Mouse (Mus musculus) hindbrain, postnatal 0 days (tissue): ENCODE measurements around the gene Olfr645. TPM values are rescaled to one million over a fixed set of nuclear protein-coding genes. Genes with fewer than 3 reads are reported as not detected.

Experiments used
- ATAC-seq: fragments of 200-750 bp; cut with Nextera tagmentation; 2 replicates; pipeline ENCODE4 v1.8.0; 2017; ENCODE audit warnings: mild to moderate bottlenecking, moderate TSS enrichment, moderate library complexity
- DNase-seq: peaks from one replicate; pipeline ENCODE4 v3.0.0-alpha.2; 2015; ENCODE audit warnings: low spot score
- H3K27ac ChIP-seq: fragments of 300-500 bp; sonication (generic); 2 replicates; pipeline ENCODE4 v1.5.1; 2014; ENCODE audit warnings: mild to moderate bottlenecking
- H3K27me3 ChIP-seq: fragments of 300-500 bp; sonication (generic); 2 replicates; pipeline ENCODE4 v1.6.1; 2014; ENCODE audit warnings: low read length, mixed read lengths; ENCODE audit not compliant: insufficient read depth
- H3K36me3 ChIP-seq: fragments of 300-500 bp; sonication (generic); 2 replicates; pipeline ENCODE4 v1.6.1; 2014; ENCODE audit warnings: low read length, mixed read lengths; ENCODE audit not compliant: insufficient read depth
- H3K4me1 ChIP-seq: fragments of 300-500 bp; sonication (generic); 2 replicates; pipeline ENCODE4 v1.6.1; 2014; ENCODE audit warnings: antibody characterized with exemption, low read length, mixed read lengths; ENCODE audit not compliant: insufficient read depth
- H3K4me2 ChIP-seq: fragments of 300-500 bp; sonication (generic); 2 replicates; pipeline ENCODE4 v1.6.1; 2014; ENCODE audit warnings: low read depth, mild to moderate bottlenecking, low read length, moderate library complexity, mixed read lengths
- H3K4me3 ChIP-seq: fragments of 300-500 bp; sonication (generic); 2 replicates; pipeline ENCODE4 v1.5.1; 2014; ENCODE audit warnings: low read length
- H3K9ac ChIP-seq: fragments of 300-500 bp; sonication (generic); replicated peaks from 2 replicates; pipeline ENCODE4 v1.6.1; 2014; ENCODE audit warnings: mild to moderate bottlenecking, low read length, moderate library complexity, mixed read lengths
- H3K9me3 ChIP-seq: fragments of 300-500 bp; sonication (generic); 2 replicates; pipeline ENCODE4 v1.6.1; 2016; ENCODE audit warnings: low read length, mixed read lengths
- CTCF ChIP-seq: IDR thresholded peaks from 2 replicates; pipeline ENCODE4 v1.5.1; 2016; ENCODE audit warnings: antibody characterized with exemption, control low read depth, low read depth
- WGBS: fragments of 180-500 bp; shearing (Covaris S2); extraction: QIAGEN DNeasy Blood & Tissue Kit; methylation state at CpG from one replicate; pipeline ENCODE4 v1.1.7; 2014; 5-methylcytosine and 5-hydroxymethylcytosine counted together
- polyA plus RNA-seq: library from polyadenylated mRNA; unstranded; fragments of >200 nt; fragmentation: Nextera tagmentation; extraction: Ambion mirVana; gene quantifications from 2 replicates; pipeline ENCODE4 v1.2.1, GENCODE M21; 2015
- total RNA-seq: library from RNA; depleted of rRNA; stranded (reverse); fragments of >200 nt; gene quantifications from 2 replicates; pipeline ENCODE4 v1.2.3, GENCODE M21; 2014; rRNA removed

Olfr645 gene
- total and polyA plus RNA-seq, 2 experiments from 2014 or later, result not detected

DNA sequence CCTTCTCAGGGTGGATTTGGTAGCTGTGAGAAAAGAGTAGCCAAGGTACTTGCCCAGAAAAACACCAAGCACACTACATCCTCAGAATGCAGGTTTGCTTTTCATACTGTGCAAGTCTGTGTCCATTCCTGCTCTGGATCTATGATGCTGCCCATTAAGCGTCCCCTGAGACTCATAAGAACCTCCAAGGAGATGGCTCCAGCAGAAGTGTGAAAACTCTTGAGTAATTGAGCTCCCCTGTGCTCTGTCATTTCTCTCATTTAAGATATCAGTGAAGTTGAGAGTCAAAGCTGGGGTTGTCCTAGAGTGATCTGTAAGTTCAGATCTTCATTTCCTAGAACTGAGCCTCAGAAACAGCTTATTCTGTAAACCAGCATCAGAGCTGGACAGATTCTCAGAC is 32.7 kb downstream of the Olfr645 start, which contains the start of gene Olfr642:
Olfr642 (minus strand) TSS at position 101 of the 400 bp plus-strand sequence.
- H3K4me3 ChIP-seq, result no peak within 1 kb of the TSS
- H3K4me1 ChIP-seq, result no peaks in the 10 kb centered on the region
- no peak for ATAC-seq
- WGBS, result 67% methylated on average over 1 of the region's 1 CpGs
- DNase-seq, result no peak
- TF ChIP-seq CTCF, result no peak
- no peaks in the 10 kb centered on the region for H3K27me3 ChIP-seq
- no peak within 1 kb of the TSS for H3K27ac ChIP-seq
- H3K9me3 ChIP-seq, result no peaks in the 10 kb centered on the region
- no peaks in the 10 kb centered on the region for H3K36me3 ChIP-seq
- no peak within 1 kb of the TSS for H3K9ac ChIP-seq
- H3K4me2 ChIP-seq, result no peak within 1 kb of the TSS

DNA sequence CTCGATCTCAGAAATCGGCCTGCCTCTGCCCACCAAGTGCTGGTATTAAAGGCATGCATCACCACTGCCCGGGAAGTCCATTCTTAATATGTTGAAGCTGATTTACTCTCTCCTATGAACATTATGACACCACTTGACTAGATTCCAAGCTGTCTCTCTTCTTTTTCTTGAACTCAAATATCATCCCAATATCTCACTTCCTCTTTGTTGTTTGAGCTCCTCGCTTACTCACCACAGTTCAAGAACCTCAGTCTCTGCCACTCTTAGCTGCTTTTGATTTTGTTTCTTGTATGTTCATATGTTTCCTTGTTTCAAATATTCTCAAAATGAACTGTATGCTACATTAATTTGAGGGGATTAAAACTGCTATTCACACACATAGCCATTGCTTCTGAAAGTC is 34.5 kb downstream of the Olfr645 start:
- 94% methylated on average over 4 of the region's 4 CpGs for WGBS
- ATAC-seq (no peak), DNase-seq (no peak)
- Histone ChIP-seq H3K27ac (no peak overlapping the region), H3K9ac (no peak overlapping the region), H3K4me3 (no peak overlapping the region), H3K36me3 (no peaks in the 10 kb centered on the region), H3K4me2 (no peak overlapping the region), H3K4me1 (no peaks in the 10 kb centered on the region), H3K9me3 (no peaks in the 10 kb centered on the region), H3K27me3 (no peaks in the 10 kb centered on the region)
- TF ChIP-seq CTCF, result no peak

DNA sequence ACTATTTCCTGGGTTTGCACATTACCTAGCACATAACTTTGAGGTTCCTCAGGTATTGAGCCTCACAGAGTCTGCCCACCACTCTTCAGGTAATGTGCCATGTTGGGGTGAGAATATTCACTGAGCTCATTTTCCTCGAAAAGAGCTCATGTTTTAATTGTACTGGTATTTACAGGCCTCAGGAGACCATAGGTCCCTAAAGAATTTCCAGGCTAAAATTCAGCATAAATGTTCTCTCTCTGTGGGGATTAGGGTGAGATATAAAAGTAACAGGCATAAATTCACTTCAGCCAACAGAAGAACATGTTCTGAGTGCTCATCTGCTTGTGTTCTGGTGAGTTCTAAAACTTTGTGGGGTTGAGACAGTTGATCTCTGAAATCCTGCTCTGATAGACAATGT is 50.1 kb downstream of the Olfr645 start, which contains the start of gene Olfr641:
Olfr641 (plus strand) TSS at position 301 of the 400 bp plus-strand sequence.
- H3K4me2 ChIP-seq, result no peak within 1 kb of the TSS
- TF ChIP-seq CTCF, result no peak

More for the DNA sequence above, 50.1 kb downstream of the Olfr645 start, which contains the start of gene Olfr641:
- Histone ChIP-seq H3K9ac (no peak within 1 kb of the TSS), H3K36me3 (no peaks in the 10 kb centered on the region), H3K4me1 (no peaks in the 10 kb centered on the region), H3K27ac (no peak within 1 kb of the TSS), H3K27me3 (no peaks in the 10 kb centered on the region), H3K4me3 (no peak within 1 kb of the TSS), H3K9me3 (no peaks in the 10 kb centered on the region)
- WGBS, result 73% methylated on average over 1 of the region's 1 CpGs
- no peak for DNase-seq
- no peak for ATAC-seq

Other genes with a start within 250 kb of the Olfr645 start
- gene Hbb-bh2, start 244.9 kb downstream of the Olfr645 start, total RNA-seq, result not detected in 2 replicates
- gene Hbb-bh2, start 244.9 kb downstream of the Olfr645 start, polyA plus RNA-seq, result not detected in 2 replicates
- not detected in 2 replicates for gene Hbb-bh1, start 242.3 kb downstream of the Olfr645 start, total RNA-seq
- gene Hbb-bh1, start 242.3 kb downstream of the Olfr645 start, polyA plus RNA-seq, result not detected in 2 replicates
- gene Hbb-y, start 232.2 kb downstream of the Olfr645 start, total RNA-seq, result not detected in 2 replicates
- 0.30 and 1.1 TPM in 2 replicates for gene Hbb-y, start 232.2 kb downstream of the Olfr645 start, polyA plus RNA-seq
- not detected in 2 replicates for gene Olfr66, start 199.2 kb downstream of the Olfr645 start, total RNA-seq
- gene Olfr66, start 199.2 kb downstream of the Olfr645 start, polyA plus RNA-seq, result not detected in 2 replicates
- gene Olfr64, start 191.0 kb downstream of the Olfr645 start, total RNA-seq, result not detected in 2 replicates
- gene Olfr64, start 191.0 kb downstream of the Olfr645 start, polyA plus RNA-seq, result not detected in 2 replicates
- not detected in 2 replicates for gene Olfr65, start 182.0 kb downstream of the Olfr645 start, total RNA-seq
- gene Olfr65, start 182.0 kb downstream of the Olfr645 start, polyA plus RNA-seq, result not detected in 2 replicates
- not detected in 2 replicates for gene Olfr631, start 156.6 kb downstream of the Olfr645 start, total RNA-seq
- gene Olfr631, start 156.6 kb downstream of the Olfr645 start, polyA plus RNA-seq, result not detected in 2 replicates
- gene Olfr632, start 151.1 kb downstream of the Olfr645 start, total RNA-seq, result not detected in 2 replicates
- not detected in 2 replicates for gene Olfr632, start 151.1 kb downstream of the Olfr645 start, polyA plus RNA-seq
- gene Olfr633, start 141.0 kb downstream of the Olfr645 start, total RNA-seq, result not detected in 2 replicates
- gene Olfr633, start 141.0 kb downstream of the Olfr645 start, polyA plus RNA-seq, result not detected in 2 replicates
- not detected in 2 replicates for gene Olfr635, start 114.3 kb downstream of the Olfr645 start, total RNA-seq
- not detected in 2 replicates for gene Olfr635, start 114.3 kb downstream of the Olfr645 start, polyA plus RNA-seq
- not detected in 2 replicates for gene Olfr638, start 86.7 kb downstream of the Olfr645 start, total RNA-seq
- not detected in 2 replicates for gene Olfr638, start 86.7 kb downstream of the Olfr645 start, polyA plus RNA-seq
- gene Olfr639, start 68.2 kb downstream of the Olfr645 start, total RNA-seq, result not detected in 2 replicates
- gene Olfr639, start 68.2 kb downstream of the Olfr645 start, polyA plus RNA-seq, result 0.03 TPM in 1 of 2 replicates, not detected in the other
- gene Olfr640, start 59.9 kb downstream of the Olfr645 start, total RNA-seq, result not detected in 2 replicates
- gene Olfr640, start 59.9 kb downstream of the Olfr645 start, polyA plus RNA-seq, result not detected in 2 replicates
- gene Olfr641, start 50.0 kb downstream of the Olfr645 start, total RNA-seq, result not detected in 2 replicates
- not detected in 2 replicates for gene Olfr641, start 50.0 kb downstream of the Olfr645 start, polyA plus RNA-seq
- not detected in 2 replicates for gene Olfr642, start 32.8 kb downstream of the Olfr645 start, total RNA-seq
- gene Olfr642, start 32.8 kb downstream of the Olfr645 start, polyA plus RNA-seq, result not detected in 2 replicates
- not detected in 2 replicates for gene 4930516K23Rik, start 24.0 kb downstream of the Olfr645 start, total RNA-seq
- not detected in 2 replicates for gene 4930516K23Rik, start 24.0 kb downstream of the Olfr645 start, polyA plus RNA-seq
- not detected in 2 replicates for gene Olfr644, start 13.6 kb downstream of the Olfr645 start, total RNA-seq
- gene Olfr644, start 13.6 kb downstream of the Olfr645 start, polyA plus RNA-seq, result not detected in 2 replicates
- gene Olfr646, start 19.4 kb upstream of the Olfr645 start, total RNA-seq, result not detected in 2 replicates
- not detected in 2 replicates for gene Olfr646, start 19.4 kb upstream of the Olfr645 start, polyA plus RNA-seq
- not detected in 2 replicates for gene Ubqln5, start 44.4 kb upstream of the Olfr645 start, total RNA-seq
- not detected in 2 replicates for gene Ubqln5, start 44.4 kb upstream of the Olfr645 start, polyA plus RNA-seq
- gene Olfr643, start 51.9 kb upstream of the Olfr645 start, total RNA-seq, result not detected in 2 replicates
- not detected in 2 replicates for gene Olfr643, start 51.9 kb upstream of the Olfr645 start, polyA plus RNA-seq
- not detected in 2 replicates for gene Ubqln3, start 57.8 kb upstream of the Olfr645 start, total RNA-seq
- not detected in 2 replicates for gene Ubqln3, start 57.8 kb upstream of the Olfr645 start, polyA plus RNA-seq
- not detected in 2 replicates for gene Ubqlnl, start 65.1 kb upstream of the Olfr645 start, total RNA-seq
- not detected in 2 replicates for gene Ubqlnl, start 65.1 kb upstream of the Olfr645 start, polyA plus RNA-seq
- gene Olfm5, start 79.4 kb upstream of the Olfr645 start, total RNA-seq, result not detected in 2 replicates
- gene Olfm5, start 79.4 kb upstream of the Olfr645 start, polyA plus RNA-seq, result not detected in 2 replicates
- not detected in 2 replicates for gene Olfr648, start 97.9 kb upstream of the Olfr645 start, total RNA-seq
- gene Olfr648, start 97.9 kb upstream of the Olfr645 start, polyA plus RNA-seq, result 0.37 and 0.40 TPM in 2 replicates
- gene Olfr649, start 110.5 kb upstream of the Olfr645 start, total RNA-seq, result not detected in 2 replicates
- gene Olfr649, start 110.5 kb upstream of the Olfr645 start, polyA plus RNA-seq, result not detected in 2 replicates
- 0.29 and 0.37 TPM in 2 replicates for gene Trim6, start 133.3 kb upstream of the Olfr645 start, total RNA-seq
- gene Trim6, start 133.3 kb upstream of the Olfr645 start, polyA plus RNA-seq, result 0.68 and 0.91 TPM in 2 replicates
- gene Trim34a, start 159.0 kb upstream of the Olfr645 start, total RNA-seq, result 1.3 and 1.9 TPM in 2 replicates
- gene Trim34a, start 159.0 kb upstream of the Olfr645 start, polyA plus RNA-seq, result 1.1 and 1.6 TPM in 2 replicates
- gene Trim5, start 202.6 kb upstream of the Olfr645 start, total RNA-seq, result 0.16 TPM in 1 of 2 replicates, not detected in the other
- gene Trim5, start 202.6 kb upstream of the Olfr645 start, polyA plus RNA-seq, result 0.25 and 0.47 TPM in 2 replicates
- gene Trim12a, start 230.0 kb upstream of the Olfr645 start, total RNA-seq, result 2.2 and 2.8 TPM in 2 replicates
- gene Trim12a, start 230.0 kb upstream of the Olfr645 start, polyA plus RNA-seq, result 3.1 and 3.7 TPM in 2 replicates
- not detected in 2 replicates for gene Trim34b, start 244.0 kb upstream of the Olfr645 start, total RNA-seq
- gene Trim34b, start 244.0 kb upstream of the Olfr645 start, polyA plus RNA-seq, result not detected in 2 replicates